Mouse (Mus musculus): ENCODE results near the gene BC048679.

GRCm38 (mm10) chr7:81540999-81541398, 42.9 kb upstream of the BC048679 start:
- TF ChIP-seq CTCF (IDR thresholded peaks at IDR 0.05; ENCODE audit: low read depth): no peak
- no peak for TF ChIP-seq EP300 (IDR thresholded peaks at IDR 0.05; ENCODE audit: low read depth)

All from liver, embryonic 14.5 days (tissue).